Mouse (Mus musculus) liver, embryonic 14.5 days (tissue): ENCODE data around the gene Ssh2.

Experiments
- CTCF ChIP-seq: IDR thresholded peaks from 2 replicates; pipeline ENCODE4 v1.5.1; 2016; ENCODE audit warnings: antibody characterized with exemption, low read depth, control low read depth
- EP300 ChIP-seq: IDR thresholded peaks from 2 replicates; pipeline ENCODE4 v1.6.1; 2016; ENCODE audit warnings: antibody characterized with exemption, low read depth

GRCm38 (mm10) chr11:77307205-77307604 is 91.1 kb downstream of the Ssh2 start:
- TF ChIP-seq CTCF (no peak), EP300 (no peak)
